Mouse (Mus musculus) thymus, adult 18-20 months (tissue): ENCODE measurements around the gene Zfp668.
"Not testable (repeated sequence)": the region's sequence is repeated elsewhere in the genome, so short reads cannot be mapped to it uniquely, and the experiment has no call there.

ENCODE experiments used
- DNase-seq, 2 experiments: peaks; one replicate each; pipeline ENCODE4 v3.0.0; 2022; ENCODE audit warnings: mixed read lengths in 2 of 2

Zfp668 gene

GRCm38 (mm10) chr7:127840886-127841285 lies 35.7 kb downstream of the Zfp668 start:
- peak; percentile 66 to 72 for DNase-seq

DNA sequence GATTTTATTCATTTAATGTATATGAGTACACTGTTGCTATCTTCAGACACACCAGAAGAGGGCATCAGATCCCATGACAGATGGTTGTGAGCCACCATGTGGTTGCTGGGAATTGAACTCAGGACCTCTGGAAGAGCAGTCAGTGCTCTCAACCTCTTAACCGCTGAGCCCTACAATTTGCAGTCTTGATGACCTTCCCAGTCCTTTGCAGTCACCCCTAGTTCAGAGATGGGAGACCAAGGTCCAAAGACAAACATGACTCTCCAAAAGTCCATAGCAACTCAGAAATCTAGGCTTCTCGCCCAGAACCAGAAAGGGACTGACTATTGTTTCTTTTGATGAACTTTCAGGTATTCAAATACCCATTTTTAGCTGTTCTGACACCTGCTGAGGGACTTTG lies 36.6 kb downstream of the Zfp668 start:
- DNase-seq: not testable (repeated sequence)

DNA sequence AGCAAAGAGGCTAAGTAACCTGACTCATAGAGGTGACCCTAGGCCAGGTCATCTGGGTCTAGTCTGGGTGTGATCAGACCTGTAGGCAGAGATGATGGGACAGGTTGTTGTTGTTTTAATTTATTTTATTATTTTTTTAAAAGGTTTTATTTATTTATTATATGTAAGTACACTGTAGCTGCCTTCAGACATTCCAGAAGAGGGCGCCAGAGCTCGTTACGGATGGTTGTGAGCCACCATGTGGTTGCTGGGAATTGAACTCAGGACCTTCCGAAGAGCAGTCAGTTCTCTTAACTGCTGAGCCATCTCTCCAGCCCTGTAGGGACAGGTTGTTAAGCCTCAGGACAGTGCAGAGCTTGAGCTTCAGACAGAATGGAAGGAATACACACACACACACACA lies 38.8 kb downstream of the Zfp668 start:
- not testable (repeated sequence) for DNase-seq

DNA sequence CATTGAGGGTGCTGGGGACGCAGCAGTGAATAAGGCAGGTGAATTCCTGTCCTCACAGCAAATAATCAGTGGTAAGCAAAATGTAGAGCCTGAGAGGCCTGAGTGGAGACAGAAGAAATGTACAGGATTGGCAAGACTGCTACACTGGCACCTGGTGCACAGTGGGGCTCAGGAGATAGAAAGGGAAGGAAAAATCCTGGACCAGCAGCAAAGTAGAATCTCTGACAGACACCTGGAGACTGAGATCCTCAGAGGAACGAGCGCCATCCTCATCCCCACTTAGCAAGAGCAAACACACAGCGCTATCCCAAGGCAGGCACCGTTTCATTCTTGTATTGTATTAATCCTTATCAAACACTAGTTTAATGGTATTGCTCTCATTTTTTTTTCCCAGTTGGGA lies 39.2 kb downstream of the Zfp668 start:
- no peak for DNase-seq

DNA sequence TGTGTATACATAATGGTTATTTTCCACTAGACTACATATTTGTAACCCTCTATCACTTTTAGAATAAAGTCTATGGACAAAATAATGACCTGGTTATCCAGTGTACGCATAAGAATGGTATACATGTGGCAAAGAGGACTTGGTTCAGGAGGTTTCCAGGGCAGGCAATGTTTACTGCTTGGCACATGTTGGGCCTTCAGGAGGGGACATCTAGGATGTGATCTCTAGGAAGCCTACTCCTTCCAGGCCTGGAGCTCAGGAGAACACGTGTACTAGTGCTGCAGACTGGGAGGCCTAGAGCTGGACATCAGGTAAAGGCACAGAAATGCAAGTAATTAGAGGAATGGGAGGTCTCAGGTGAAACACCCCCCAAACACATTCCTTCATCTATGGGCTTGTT lies 41.1 kb downstream of the Zfp668 start:
- no peak for DNase-seq

- no peak for DNase-seq
Measured at GRCm38 (mm10) chr7:127824176-127824871, 52.3 kb downstream of the Zfp668 start, which contains the start of the genes Stx4a and Stx1b. TSS of gene Stx4a (plus strand) at chr7:127824294. TSS of gene Stx1b (minus strand) at chr7:127824549.

DNA sequence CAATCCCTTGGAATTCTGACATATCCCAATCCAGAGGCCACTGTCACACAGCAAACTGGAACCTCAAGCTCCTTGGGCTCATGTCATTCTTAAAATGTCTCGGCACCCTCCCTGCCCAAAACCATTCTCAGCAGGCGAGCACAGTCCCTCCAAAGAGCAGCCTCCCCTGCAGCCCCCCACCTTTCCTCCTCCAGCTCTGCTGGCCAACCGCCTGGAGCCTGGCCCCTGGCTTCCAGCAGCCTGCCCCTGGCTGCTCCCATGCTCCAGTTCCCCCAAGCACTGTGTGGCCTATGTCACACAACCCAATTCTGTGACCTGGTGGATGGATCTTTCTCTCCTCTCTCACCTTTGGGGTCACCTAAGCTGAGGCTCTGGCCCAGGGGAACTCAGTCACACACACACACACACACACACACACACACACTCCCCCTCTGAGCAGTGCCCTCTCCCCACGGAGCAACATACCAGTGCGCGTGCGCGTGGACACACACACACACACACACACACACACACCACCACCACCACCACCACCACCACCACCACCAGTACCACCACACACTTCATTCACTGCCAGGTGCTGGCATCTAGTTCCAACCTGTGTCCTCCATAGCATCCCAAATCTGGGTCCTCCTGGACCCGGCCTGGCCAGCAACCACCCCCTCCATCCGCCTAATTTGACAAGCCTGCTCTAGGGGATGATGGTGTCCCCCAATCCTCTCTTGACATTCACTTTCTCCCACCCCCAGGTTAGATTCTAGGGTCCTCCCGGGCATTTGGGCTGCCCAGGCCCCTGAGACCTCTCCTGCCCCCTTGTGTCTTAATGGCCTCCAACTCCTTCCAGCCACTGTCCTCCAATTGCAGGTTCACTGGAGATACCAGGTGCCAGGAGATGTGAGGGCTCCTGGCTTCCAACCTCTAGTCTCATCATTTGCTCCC lies 53.1 kb downstream of the Zfp668 start:
- no peak for DNase-seq

GRCm38 (mm10) chr7:127822494-127822893 lies 54.1 kb downstream of the Zfp668 start:
- no peak for DNase-seq

DNA sequence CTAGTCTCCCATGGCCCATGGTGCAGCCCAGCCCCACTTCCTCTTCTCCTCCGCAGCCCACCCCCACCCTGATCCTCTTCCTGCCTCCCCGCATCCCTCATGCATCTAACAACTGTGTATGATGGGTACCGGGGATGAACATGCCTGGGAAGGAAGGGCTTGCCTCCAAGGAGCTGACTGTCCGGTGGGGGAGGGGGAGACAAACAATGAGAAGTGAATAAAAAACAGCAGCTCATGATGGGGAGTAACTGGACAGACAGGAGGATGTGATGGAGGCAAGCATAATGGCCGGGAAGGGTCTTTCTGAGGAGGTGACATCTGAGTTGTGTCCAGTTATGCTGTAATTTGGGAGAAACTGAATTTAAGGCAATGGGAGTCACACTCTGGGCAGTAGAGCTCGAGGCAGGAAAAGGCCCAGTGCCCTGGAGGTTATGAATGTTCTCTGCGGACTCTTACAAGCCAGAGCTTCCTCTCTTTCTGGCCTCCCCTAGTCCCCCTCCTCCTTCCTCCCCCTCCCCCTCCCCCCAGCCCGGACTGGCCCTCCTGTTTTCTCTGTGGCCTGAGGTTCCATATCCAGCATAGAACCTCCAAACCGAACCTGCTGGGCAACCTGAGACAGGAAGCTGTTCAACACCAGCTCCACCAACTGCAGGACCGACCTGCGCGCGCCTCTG lies 55.7 kb downstream of the Zfp668 start:
- DNase-seq: no peak

DNA sequence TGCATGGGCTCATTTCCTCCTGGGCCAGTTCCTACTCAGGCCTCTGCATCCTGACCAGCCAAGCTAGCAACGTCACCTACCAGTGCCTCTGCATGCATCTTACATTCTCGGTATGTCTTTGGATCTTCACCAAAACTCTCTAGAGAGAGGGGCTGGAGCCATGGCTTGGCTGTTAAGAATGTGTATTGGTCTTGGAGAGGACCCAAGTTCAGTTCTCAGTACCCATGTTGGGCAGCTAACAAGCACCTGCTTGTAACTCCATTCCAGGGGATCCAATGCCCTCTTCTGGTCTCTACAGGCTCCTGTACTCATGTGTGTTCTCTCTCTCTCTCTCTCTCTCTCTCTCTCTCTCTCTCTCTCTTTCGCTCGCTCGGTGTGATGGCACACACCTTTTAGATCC lies 58.9 kb downstream of the Zfp668 start:
- DNase-seq: no peak

DNA sequence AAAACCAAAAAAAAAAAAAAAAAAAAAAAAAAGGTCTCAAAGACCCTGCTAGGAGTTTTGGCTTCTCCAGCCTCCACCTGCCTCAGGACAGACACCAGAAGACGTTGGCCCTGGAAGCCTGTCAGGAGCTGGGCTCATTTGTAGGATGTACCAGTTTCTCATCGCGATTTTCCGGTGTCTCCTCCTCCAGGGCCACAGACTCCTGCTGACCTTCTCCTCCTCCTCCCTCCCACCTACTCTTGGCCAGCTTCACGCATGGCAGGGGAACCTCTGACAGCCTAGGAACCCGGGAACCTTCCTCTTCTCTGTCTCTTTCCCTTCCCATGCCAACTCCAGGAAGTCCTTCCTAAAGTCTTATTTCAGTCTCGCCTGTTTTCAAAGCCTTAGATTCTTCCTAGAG lies 59.6 kb downstream of the Zfp668 start:
- no peak for DNase-seq

- peak; percentile 35 to 38 for DNase-seq
Measured at GRCm38 (mm10) chr7:127815954-127816821, 60.4 kb downstream of the Zfp668 start.

DNA sequence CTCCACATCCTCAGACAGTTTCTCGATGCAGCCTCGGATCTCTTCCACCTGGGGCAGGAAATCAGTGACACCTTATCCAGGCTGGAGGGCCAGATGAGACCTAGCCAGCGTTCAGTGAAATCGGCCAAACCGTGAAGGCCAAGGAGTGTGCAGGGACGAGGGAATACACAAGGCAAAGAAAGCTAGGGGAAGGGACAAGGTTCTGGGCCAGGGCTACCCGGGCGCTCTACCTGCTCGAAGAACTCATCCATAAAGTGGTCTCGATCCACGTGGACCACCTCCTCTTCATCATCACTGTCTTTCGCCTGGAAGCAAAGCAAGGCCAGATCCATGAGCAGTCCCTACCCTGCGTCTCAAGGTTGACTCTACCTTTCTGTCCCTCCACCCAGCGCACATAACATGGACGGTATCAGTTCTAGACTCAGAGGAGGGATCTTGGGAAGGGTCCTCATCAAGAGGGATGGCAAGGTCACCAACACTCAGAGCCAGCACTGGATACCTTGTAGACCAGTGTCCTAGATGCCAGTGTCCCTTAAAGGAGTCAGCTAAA lies 61.4 kb downstream of the Zfp668 start:
- no peak for DNase-seq

DNA sequence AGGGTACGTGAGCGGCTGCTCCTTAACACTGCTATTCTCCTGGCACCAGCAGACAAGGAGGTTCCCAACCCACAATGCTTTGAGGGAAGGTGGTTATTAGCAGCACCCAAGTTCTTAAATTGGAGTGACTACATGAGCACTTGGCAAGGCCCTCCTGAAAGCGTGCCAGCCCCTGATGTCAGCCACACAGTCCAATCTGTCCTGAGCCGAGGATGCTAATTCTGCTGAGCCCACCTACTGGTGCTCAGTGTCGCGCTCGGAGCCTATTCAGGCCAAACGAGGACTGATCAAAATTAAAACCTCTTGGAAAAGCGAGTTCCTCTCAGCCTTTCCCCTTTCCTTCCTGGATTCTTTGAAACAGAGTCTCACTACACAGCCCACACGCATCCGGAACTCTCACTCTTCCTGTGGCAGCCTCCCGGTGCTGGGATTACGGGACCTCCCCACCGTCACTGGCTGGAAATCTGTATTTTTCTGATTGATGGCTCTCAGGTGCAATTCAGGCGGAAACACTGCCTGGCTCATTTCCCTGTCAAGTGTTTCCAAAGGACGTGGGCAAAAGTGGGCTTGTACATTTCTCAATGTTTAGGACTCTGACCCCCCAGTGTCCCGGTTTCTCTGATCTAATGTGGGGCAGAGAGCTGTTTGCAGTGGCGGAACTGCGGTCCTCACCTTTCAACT lies 62.2 kb downstream of the Zfp668 start:
- DNase-seq: no peak

DNA sequence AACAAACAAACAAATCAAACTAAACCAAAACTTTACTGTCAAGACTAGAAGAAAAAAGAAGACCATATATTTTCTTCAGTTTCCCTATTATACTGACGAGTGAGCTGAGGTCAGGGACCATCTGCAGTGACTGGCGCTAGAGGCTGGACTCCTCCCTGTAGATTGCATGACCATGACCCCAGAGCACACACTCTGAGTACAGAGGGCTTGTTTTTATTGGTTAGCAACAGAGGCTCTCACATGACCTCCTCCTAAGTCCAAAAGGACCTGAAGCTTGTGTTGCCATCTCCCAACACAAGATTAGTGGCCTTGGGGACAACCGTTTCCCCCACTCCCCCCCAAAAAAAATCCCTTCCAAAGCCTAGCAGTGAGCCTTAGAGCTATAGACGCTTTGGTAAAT lies 62.8 kb downstream of the Zfp668 start:
- no peak for DNase-seq
